ENCODE assay signal across 26 mouse cellular contexts in the genomic region with DNA sequence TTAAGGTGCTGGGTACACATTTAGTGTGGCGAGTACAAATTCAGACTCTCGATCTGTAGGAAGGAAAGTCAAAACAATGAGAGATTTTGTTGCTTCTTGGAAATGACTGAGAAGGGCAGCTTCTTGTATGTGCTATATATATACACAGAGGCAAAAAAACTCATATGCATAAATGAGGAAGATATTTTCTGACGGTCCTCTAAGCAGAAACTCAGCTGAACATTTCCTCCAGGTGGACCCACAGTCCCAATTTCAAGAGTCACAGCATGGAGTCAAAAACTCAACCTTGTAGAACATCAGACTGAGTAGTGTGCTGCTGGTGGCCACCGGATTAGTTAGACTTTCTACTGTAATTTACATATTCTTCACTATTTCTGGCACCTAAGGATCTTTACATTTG. TPM values are rescaled to one million over a fixed set of nuclear protein-coding genes. Genes with fewer than 3 reads are reported as not detected.
"Had no signal": no experiment of that assay in that cellular context is flagged by ENCODE, and none has a peak within 500 bp of the region (broad histone marks: within the 10 kb centered on the region; RNA-seq: fewer than 3 reads in every experiment).

No protein-coding gene starts in this region.

- H3K27me3 ChIP-seq: midbrain, embryonic 12.5 days; neural tube, embryonic 13.5 days; neural tube, embryonic 15.5 days had no signal

- H3K4me3 ChIP-seq: midbrain, embryonic 10.5 days; midbrain, embryonic 12.5 days; myocyte; neural tube, embryonic 13.5 days; neural tube, embryonic 15.5 days had no signal

- H3K27ac ChIP-seq: midbrain, embryonic 10.5 days; midbrain, embryonic 12.5 days; neural tube, embryonic 13.5 days; neural tube, embryonic 15.5 days had no signal

- ATAC-seq: midbrain, embryonic 16.5 days had no signal

- DNase-seq: lung, adult 18-20 months; lung, embryonic 14.5 days; lung, postnatal 10 days; lung, postnatal 4 days; midbrain, embryonic 14.5 days; retina, postnatal 1 day; right cerebral cortex, adult 18-20 months; right cerebral cortex, postnatal 25 days; right cerebral cortex, postnatal 4 days; spleen, adult 18-20 months; thymus, adult 18-20 months; thymus, postnatal 25 days; thymus, postnatal 4 days had no signal

- H3K9me3 ChIP-seq: midbrain, embryonic 10.5 days; midbrain, embryonic 12.5 days; neural tube, embryonic 13.5 days; neural tube, embryonic 15.5 days had no signal

- H3K9ac ChIP-seq: lung, embryonic 14.5 days; midbrain, embryonic 12.5 days; neural tube, embryonic 13.5 days; neural tube, embryonic 15.5 days had no signal

- H3K4me1 ChIP-seq: midbrain, embryonic 10.5 days; midbrain, embryonic 12.5 days; neural tube, embryonic 13.5 days; neural tube, embryonic 15.5 days had no signal

- H3K4me2 ChIP-seq: lung, embryonic 14.5 days; midbrain, embryonic 12.5 days; neural tube, embryonic 13.5 days; neural tube, embryonic 15.5 days had no signal

RNA-seq across cellular contexts. Expression of a gene that starts 54.2 kb away (rescaled TPM):
- total RNA-seq: megakaryocyte, adult 5-6 weeks; megakaryocyte-erythroid progenitor cell, adult 5-6 weeks had no signal
- polyA plus RNA-seq: lung, embryonic 14.5 days; lung, embryonic 16.5 days; midbrain, embryonic 10.5 days; midbrain, embryonic 12.5 days; midbrain, embryonic 16.5 days; myocyte; neural tube, embryonic 11.5 days; neural tube, embryonic 13.5 days; stomach, embryonic 14.5 days; stomach, embryonic 16.5 days; thymus, postnatal 0 days had no signal
